Mouse (Mus musculus): ENCODE measurements around the gene Foxr1.

GRCm38 (mm10) chr9:44401081-44401480 lies 39.9 kb downstream of the Foxr1 start:
- TF ChIP-seq CTCF (IDR thresholded peaks at IDR 0.05; ENCODE audit: borderline replicate concordance, insufficient read depth, low read depth, low read length) = no peak
- no peak for TF ChIP-seq POLR2A (IDR thresholded peaks at IDR 0.05; ENCODE audit: borderline replicate concordance, insufficient read depth, low read length)

All from cerebellum, adult 2 months (tissue).